In genomic region chr10:71905029-71905428, GRCm38 (mm10) we compare ENCODE assay signal across 22 mouse cellular contexts.
DNase-seq lines count a peak whose midpoint lies in the region; ATAC-seq and TF ChIP-seq lines count a peak whose summit lies in the region.
"Had no signal": no experiment of that assay in that cellular context is flagged by ENCODE, and none has a peak within 500 bp of the region (broad histone marks: within the 10 kb centered on the region; RNA-seq: fewer than 3 reads in every experiment).

No protein-coding gene starts in this region.

- peak; percentile 0 for DNase-seq in 3134 (ENCODE audit: extremely low read depth, insufficient read length, low spot score)
- DNase-seq in 416B (ENCODE audit: low read depth), result peak; percentile 8
- peak; percentile 8 for DNase-seq in MEL (ENCODE audit: low read depth, low spot score)
- DNase-seq in Muller cell, postnatal 12 days (ENCODE audit: inconsistent ontology term), result no peak
- no peak for DNase-seq in forebrain, embryonic 11.5 days (ENCODE audit: low spot score)
- DNase-seq: adrenal gland, adult 2 months; adrenal gland, postnatal 14 days; cerebellum, adult 11-12 months; cerebellum, adult 8-10 months; cerebellum, postnatal 14 days; gastrocnemius, adult 2 months; gastrocnemius, postnatal 14 days; kidney, adult 18-20 months; kidney, adult 9 months had no signal

- H3K4me1 ChIP-seq in MEL (ENCODE audit: control insufficient read depth in 1 of 2, insufficient read depth in 2 of 2, low read length in 2 of 2), result no peaks in the 10 kb centered on the region
- no peaks in the 10 kb centered on the region; the same call in 1 of the 2 replicates for H3K4me1 ChIP-seq in hindbrain, embryonic 13.5 days (replicated peaks)
- H3K4me1 ChIP-seq in forebrain, embryonic 11.5 days (replicated peaks; ENCODE audit: control insufficient read depth, insufficient read depth, low read length), result no peaks in the 10 kb centered on the region
- H3K4me1 ChIP-seq: forebrain, embryonic 12.5 days; forebrain, embryonic 15.5 days; hindbrain, embryonic 12.5 days had no signal

- no peak overlapping the region for H3K9ac ChIP-seq in MEL (ENCODE audit: control insufficient read depth, low read depth, low read length, poor library complexity, severe bottlenecking)
- H3K9ac ChIP-seq in hindbrain, embryonic 13.5 days, result no peak overlapping the region
- H3K9ac ChIP-seq in forebrain, embryonic 11.5 days (ENCODE audit: low read length), result no peak overlapping the region
- H3K9ac ChIP-seq: forebrain, embryonic 12.5 days; forebrain, embryonic 15.5 days; hindbrain, embryonic 12.5 days had no signal

- no peak for ATAC-seq in hindbrain, embryonic 13.5 days (ENCODE audit: low FRiP score)
- no peak for ATAC-seq in forebrain, embryonic 11.5 days (replicated peaks; ENCODE audit: low FRiP score)
- ATAC-seq: CD4-positive, CD25-positive, alpha-beta regulatory T cell, adult 4 months; forebrain, embryonic 15.5 days; hindbrain, embryonic 16.5 days; intestine, embryonic 16.5 days had no signal

- TF ChIP-seq RAD21 in MEL (IDR thresholded peaks at IDR 0.05; ENCODE audit: low read depth, low read length), result no peak

- TF ChIP-seq POLR2A in MEL (IDR thresholded peaks at IDR 0.05; ENCODE audit: control insufficient read depth in 1 of 2, insufficient read depth in 1 of 2, low read depth in 1 of 2, low read length in 2 of 2, poor library complexity in 1 of 2), result no peak

- H3K27me3 ChIP-seq in MEL (ENCODE audit: control insufficient read depth in 1 of 2, insufficient read depth in 2 of 2, low read length in 2 of 2), result no peaks in the 10 kb centered on the region
- no peaks in the 10 kb centered on the region for H3K27me3 ChIP-seq in hindbrain, embryonic 13.5 days
- no peaks in the 10 kb centered on the region for H3K27me3 ChIP-seq in forebrain, embryonic 11.5 days (ENCODE audit: control insufficient read depth, insufficient read depth, low read length)
- H3K27me3 ChIP-seq: forebrain, embryonic 12.5 days; forebrain, embryonic 15.5 days; hindbrain, embryonic 12.5 days had no signal

- WGBS in hindbrain, embryonic 13.5 days, result 86% methylated on average over 4 of the region's 4 CpGs
- WGBS in forebrain, embryonic 11.5 days, result 86% methylated on average over 4 of the region's 4 CpGs

- H3K27ac ChIP-seq in MEL (ENCODE audit: control insufficient read depth, low read depth, low read length), result no peak overlapping the region
- no peak overlapping the region for H3K27ac ChIP-seq in hindbrain, embryonic 13.5 days
- no peak overlapping the region for H3K27ac ChIP-seq in forebrain, embryonic 11.5 days (ENCODE audit: low read depth, low read length)
- H3K27ac ChIP-seq: forebrain, embryonic 12.5 days; forebrain, embryonic 15.5 days; gastrocnemius, adult 2 months; hindbrain, embryonic 12.5 days had no signal

- no peaks in the 10 kb centered on the region for H3K36me3 ChIP-seq in MEL (ENCODE audit: control insufficient read depth in 1 of 2, insufficient read depth in 2 of 2, low read length in 2 of 2)
- no peaks in the 10 kb centered on the region for H3K36me3 ChIP-seq in hindbrain, embryonic 13.5 days
- no peaks in the 10 kb centered on the region for H3K36me3 ChIP-seq in forebrain, embryonic 11.5 days (ENCODE audit: control insufficient read depth, insufficient read depth, low read length)
- H3K36me3 ChIP-seq: forebrain, embryonic 12.5 days; forebrain, embryonic 15.5 days; hindbrain, embryonic 12.5 days had no signal

- no peaks in the 10 kb centered on the region for H3K9me3 ChIP-seq in MEL (replicated peaks; ENCODE audit: insufficient read depth, low read length)
- no peaks in the 10 kb centered on the region for H3K9me3 ChIP-seq in hindbrain, embryonic 13.5 days
- no peaks in the 10 kb centered on the region for H3K9me3 ChIP-seq in forebrain, embryonic 11.5 days (ENCODE audit: control insufficient read depth, low read length)
- H3K9me3 ChIP-seq: forebrain, embryonic 12.5 days; forebrain, embryonic 15.5 days; hindbrain, embryonic 12.5 days had no signal

- H3K4me3 ChIP-seq in MEL (ENCODE audit: control insufficient read depth in 1 of 2, insufficient read depth in 1 of 2, low read depth in 2 of 2, low read length in 2 of 2), result peak overlapping the region in 1 of 2 experiments; percentile 12; a peak in 1 of 4 replicates
- H3K4me3 ChIP-seq in hindbrain, embryonic 13.5 days, result no peak overlapping the region
- H3K4me3 ChIP-seq in forebrain, embryonic 11.5 days (ENCODE audit: low read depth, low read length), result no peak overlapping the region
- H3K4me3 ChIP-seq: forebrain, embryonic 12.5 days; forebrain, embryonic 15.5 days; gastrocnemius, adult 2 months; hindbrain, embryonic 12.5 days had no signal

- TF ChIP-seq EP300 in MEL (IDR thresholded peaks at IDR 0.05; ENCODE audit: low read depth in 1 of 2, low read length in 2 of 2), result no peak

- no peak overlapping the region for H3K4me2 ChIP-seq in hindbrain, embryonic 13.5 days
- H3K4me2 ChIP-seq in forebrain, embryonic 11.5 days (ENCODE audit: low read depth, low read length, severe bottlenecking), result no peak overlapping the region
- H3K4me2 ChIP-seq: forebrain, embryonic 12.5 days; forebrain, embryonic 15.5 days; heart, embryonic 11.5 days; hindbrain, embryonic 12.5 days had no signal

- no peak for TF ChIP-seq CTCF in MEL (IDR thresholded peaks at IDR 0.05 in 2 of 3, conservative IDR thresholded peaks at IDR 0.05 in 1 of 3; ENCODE audit: control insufficient read depth in 1 of 3, insufficient read depth in 1 of 3, low read depth in 2 of 3, low read length in 3 of 3, poor library complexity in 1 of 3, severe bottlenecking in 1 of 3)

- H3K79me2 ChIP-seq in MEL (ENCODE audit: control insufficient read depth, insufficient read depth, low read length, poor library complexity), result no peaks in the 10 kb centered on the region

TF ChIP-seq in MEL, 35 proteins besides CTCF, POLR2A, EP300 and RAD21:
- TF ChIP-seq BHLHE40 (IDR thresholded peaks at IDR 0.05; ENCODE audit: borderline replicate concordance, low read depth, low read length), result no peak
- no peak for TF ChIP-seq ZNF384 (IDR thresholded peaks at IDR 0.05; ENCODE audit: low read depth, low read length)
- no peak for TF ChIP-seq UBTF (IDR thresholded peaks at IDR 0.05; ENCODE audit: borderline replicate concordance, insufficient read depth, low read depth, low read length)
- no peak for TF ChIP-seq SIN3A (IDR thresholded peaks at IDR 0.05; ENCODE audit: low read length)
- TF ChIP-seq KAT2A (conservative IDR thresholded peaks at IDR 0.05; ENCODE audit: low read depth, low read length), result no peak
TF ChIP-seq in MEL: peak in this region for 0.

Comparison
In these comparisons a context has a peak if more than half of its experiments do, and no peak if none do; other contexts are left out.
1. DNase-seq: peak in 3134 (single experiment), 416B (single experiment) and MEL (single experiment); none in Muller cell, postnatal 12 days (single experiment) and forebrain, embryonic 11.5 days (single experiment).